Mouse (Mus musculus): ENCODE data around the gene Prkcb.

The Prkcb gene

DNA sequence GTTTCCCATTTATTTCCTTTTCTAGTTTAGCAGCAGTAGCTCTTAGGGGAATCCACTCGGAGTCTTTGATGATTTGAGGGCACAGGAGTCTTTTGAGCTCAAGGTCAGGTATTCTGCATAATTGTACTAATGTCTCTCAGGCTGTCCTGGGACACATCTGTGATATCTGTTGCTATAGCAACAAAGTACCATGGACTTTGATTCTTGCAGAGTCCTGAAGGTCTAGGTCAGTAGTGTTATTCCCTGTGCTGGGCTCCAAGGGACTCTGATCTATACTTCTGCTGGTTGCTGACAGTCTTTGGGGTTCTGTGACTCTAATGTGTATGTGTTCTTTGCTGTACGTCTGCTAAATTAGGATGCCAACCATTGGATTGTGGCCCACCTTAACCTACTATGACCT lies 171.5 kb downstream of the Prkcb start:
- no peak for DNase-seq (ENCODE audit: low spot score in 2 of 2)

DNA sequence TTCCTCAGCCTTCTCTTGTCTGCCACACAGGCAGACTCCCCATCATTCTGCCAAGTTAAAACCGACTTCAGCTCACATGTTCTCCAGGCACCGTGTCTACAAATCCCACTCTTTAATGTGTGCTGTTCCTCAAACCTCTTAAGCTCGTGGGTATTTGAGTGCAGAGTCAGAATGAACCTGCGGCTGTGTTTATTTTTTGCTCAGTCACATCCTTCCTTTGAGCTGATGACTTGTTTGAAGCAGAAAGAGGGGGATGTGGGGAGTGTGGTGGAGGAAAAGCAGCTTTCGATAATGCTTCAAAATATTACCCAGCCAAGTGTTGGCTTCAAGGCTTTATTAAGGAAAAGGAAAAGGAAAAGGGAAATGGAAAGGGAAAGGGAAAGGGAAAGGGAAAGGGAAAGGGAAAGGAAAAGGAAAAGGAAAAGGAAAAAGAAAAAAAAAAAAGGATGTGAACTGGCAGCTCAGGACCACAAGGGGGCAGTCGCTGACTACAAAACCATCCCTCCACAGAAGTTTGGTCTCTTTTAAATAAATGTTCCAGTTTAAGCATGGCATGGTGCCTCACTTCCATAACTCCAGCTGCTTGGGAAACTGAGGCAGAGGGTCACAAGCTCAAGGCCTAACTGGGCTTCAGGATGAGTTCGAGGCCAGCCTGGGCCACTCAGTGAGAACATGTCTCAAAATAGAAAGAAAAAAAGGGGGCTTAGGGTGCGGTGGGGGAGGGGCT lies 177.4 kb downstream of the Prkcb start:
- peak in 1 of 2 experiments; percentile 30 for DNase-seq (ENCODE audit: low spot score in 2 of 2)

DNA sequence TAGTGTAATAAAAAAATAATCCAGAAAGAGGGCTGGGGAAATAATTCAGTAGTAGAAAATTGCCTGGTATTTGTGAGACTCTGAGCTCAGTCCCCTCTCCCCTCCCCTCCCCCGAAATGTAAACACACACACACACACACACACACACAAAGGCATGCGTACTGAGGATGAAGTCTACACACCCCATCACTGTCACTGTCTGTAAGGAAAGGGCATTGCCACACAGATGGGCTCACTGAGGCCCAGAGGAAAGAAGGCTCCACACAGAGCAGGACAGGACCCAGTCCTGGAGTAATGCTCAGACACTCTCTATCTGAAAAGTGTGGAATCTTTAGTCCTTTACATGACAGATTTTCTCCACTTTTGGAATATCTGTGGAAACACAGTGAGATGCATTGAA lies 178.2 kb downstream of the Prkcb start:
- DNase-seq (ENCODE audit: low spot score in 2 of 2) = no peak

- no peak for DNase-seq (ENCODE audit: low spot score in 2 of 2)
Measured at GRCm38 (mm10) chr7:122467831-122468230, 179.3 kb downstream of the Prkcb start.

GRCm38 (mm10) chr7:122470370-122471280 lies 182.1 kb downstream of the Prkcb start:
- peak; percentile 18 to 67 for DNase-seq (ENCODE audit: low spot score in 2 of 2)

DNA sequence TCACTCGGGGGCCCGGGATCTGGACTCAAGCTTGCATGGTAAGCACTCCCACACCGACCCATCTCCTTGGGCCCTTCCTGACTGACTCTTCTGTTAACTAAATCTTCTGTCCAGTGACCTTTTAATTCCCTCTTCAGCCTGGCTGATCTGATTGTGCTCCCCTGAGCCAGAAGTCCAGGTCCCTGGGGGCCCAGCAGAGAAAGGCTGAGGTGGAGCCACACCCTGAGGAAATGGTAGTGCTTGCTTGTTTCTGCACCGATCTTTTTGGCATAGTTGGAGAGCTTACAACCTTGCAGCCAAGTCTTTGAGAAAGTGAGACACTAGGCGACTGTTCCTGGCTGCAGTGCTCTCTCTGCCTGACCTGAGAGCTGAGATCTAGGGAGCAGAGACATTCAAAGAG lies 183.7 kb downstream of the Prkcb start:
- DNase-seq (ENCODE audit: low spot score in 2 of 2) = no peak

DNA sequence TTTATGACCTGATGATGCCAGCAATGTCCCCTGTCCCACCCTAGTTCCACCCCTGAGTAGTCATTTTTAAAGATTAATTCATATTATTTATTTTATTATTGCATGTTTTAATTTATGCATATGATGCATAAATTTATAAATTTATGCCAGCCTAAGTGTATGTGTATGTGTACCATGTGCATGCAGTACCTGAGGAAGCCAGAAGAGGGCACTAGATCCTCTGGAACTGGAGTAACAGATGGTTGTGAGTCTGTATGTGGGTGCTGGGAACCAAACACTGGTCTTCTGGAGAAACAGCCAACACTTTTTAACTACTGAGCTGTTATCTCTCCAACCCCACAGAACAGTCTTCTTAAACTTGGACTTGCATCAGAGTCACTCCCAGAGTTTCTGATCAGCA lies 186.5 kb downstream of the Prkcb start:
- DNase-seq (ENCODE audit: low spot score in 2 of 2) = no peak

GRCm38 (mm10) chr7:122476697-122477096 lies 188.1 kb downstream of the Prkcb start:
- no peak for DNase-seq (ENCODE audit: low spot score in 2 of 2)

GRCm38 (mm10) chr7:122477118-122477517 lies 188.6 kb downstream of the Prkcb start:
- DNase-seq (ENCODE audit: low spot score in 2 of 2) = no peak

GRCm38 (mm10) chr7:122477566-122478564 lies 189.3 kb downstream of the Prkcb start:
- no peak for DNase-seq (ENCODE audit: low spot score in 2 of 2)

DNA sequence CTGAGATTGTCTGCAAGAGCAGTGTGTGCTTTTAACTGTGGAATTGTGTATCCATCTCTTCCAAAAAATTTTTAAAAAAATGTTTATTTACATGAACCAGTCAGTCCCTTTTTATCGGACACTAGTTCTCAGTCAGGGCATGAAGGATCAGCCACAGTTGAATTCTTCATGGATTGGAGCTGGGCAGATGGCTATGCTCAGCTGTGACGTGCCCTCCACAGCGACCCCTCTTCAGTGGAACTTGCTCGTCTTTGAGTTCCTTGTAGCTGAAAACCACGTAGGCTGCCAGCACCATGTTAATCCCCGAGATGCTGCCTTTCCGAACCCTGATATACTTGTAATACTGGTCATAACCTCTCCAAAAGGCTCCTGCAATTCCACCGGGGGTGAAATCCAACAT lies 195.4 kb downstream of the Prkcb start:
- no peak for DNase-seq (ENCODE audit: low spot score in 2 of 2)

GRCm38 (mm10) chr7:122487929-122488571 lies 199.5 kb downstream of the Prkcb start:
- no peak for DNase-seq (ENCODE audit: low spot score in 2 of 2)

DNA sequence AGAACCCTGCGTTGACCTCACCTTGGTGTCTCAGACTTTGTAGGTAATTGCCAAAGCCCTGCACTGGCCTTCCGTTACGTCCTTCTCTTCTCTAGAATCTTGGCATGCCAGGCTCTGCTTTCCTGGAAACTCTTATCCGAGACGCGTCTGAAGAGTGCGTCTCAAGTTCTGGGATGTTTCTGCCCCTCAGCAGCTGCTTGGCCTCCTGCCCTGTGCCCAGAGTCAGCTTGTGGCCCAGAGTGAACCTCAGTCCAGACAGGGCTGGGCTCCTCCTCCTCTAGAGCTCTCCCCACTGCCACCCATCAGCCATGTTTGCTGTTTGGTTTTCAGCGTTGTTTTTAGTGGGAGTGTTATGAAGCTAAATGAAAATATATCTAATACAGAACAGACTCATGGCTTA lies 203.5 kb downstream of the Prkcb start:
- no peak for DNase-seq (ENCODE audit: low spot score in 2 of 2)

DNA sequence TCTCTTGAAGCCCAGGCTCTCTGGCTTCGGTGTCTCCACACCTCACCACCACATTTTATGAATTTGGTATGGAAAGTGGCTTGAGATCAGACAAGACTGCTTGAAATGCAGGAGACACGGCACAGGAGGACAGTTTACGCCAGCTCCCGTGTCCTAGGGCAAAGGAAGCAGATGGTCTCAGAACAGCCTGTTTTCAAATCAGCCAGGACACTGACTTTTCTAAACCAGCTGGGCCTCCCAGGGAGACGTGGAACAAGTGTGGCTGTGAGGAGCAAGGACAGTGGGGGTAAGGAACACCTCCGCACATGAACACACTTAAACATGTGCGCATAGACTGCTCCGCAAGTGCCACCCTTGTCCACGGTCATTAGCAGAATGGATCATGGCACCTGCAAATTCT lies 204.4 kb downstream of the Prkcb start:
- DNase-seq (ENCODE audit: low spot score in 2 of 2) = no peak

- DNase-seq (ENCODE audit: low spot score in 2 of 2) = peak in 1 of 2 experiments; percentile 22
Measured at GRCm38 (mm10) chr7:122494088-122494487, 205.5 kb downstream of the Prkcb start.

DNA sequence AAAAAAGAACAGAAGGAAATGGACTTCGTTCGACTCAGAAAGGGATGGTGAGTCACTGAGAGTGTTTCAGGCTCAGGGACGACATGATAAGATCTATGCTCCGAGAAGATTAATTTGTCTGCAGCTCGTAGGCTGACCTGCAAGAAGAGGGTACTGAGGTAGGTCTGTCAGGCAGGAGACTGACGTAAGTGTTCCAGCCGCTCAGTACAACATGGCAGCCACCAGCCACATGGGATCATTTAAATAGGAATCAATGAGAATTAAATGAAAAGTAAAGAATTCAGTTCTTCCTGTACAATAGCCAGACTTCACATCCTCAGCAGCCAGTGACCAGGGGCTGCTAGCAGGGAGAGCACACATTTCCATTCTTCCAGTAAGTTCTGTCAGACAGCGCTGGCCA lies 209.0 kb downstream of the Prkcb start:
- no peak for DNase-seq (ENCODE audit: low spot score in 2 of 2)

- DNase-seq (ENCODE audit: low spot score in 2 of 2) = no peak
Measured at GRCm38 (mm10) chr7:122498461-122498860, 209.9 kb downstream of the Prkcb start.

DNA sequence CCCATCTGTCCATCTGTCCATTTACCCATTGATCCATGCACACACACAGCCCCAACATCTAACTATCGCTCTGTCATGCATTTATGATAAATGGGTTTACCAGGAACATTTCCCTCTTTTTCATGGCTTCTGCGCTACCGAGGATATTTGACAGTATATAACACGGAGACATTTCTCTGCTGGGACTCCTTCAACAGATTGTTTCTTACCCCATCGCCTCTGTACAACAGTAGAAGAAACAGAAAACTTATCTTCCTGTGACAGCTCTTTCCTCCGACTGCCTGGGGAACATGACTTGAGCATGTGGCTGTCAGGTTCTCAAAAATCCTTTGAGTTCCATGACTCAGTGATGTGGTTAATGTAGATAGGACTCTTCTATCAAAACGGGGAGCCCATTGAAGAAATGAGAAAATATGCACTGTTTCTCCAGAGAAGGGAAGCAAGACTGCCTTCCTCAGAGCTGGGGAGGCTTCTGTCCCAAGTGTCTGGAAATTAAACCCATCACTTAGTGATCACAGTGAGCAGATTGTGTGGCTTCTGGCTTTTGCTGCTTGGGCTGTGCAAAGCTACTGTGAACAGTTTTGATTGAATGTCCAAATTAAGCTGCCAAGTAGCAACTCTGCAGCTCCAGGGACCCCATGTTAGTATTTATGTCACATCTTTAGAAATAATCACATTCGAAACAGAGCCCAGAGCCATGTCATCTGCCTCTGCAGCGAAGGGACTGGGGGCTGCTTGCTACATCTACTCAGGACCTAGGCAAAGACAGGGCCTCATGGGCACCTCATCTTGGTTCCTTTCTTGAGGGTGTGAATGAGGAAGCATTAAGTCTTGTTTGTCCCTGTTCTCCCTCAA lies 211.4 kb downstream of the Prkcb start:
- no peak for DNase-seq (ENCODE audit: low spot score in 2 of 2)

DNA sequence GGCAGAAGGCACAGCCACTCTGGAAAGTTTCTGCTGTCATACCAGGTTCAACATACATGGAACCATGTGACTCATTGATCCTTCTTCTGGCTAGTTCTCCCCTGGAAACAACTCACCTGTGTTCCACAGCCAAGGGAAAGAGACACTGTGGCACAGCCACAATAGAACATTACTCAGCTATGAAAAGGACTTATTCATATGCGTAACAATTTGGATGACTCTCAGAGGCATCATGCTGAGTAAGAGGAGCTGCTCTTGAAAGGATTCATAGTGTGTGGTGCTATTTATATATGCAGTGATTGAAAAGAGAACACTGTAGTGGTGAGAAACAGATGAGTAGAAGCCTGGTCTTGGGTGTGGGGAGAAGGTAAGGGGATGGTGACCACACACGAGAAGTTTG lies 217.9 kb downstream of the Prkcb start:
- DNase-seq (ENCODE audit: low spot score in 2 of 2) = no peak

- no peak for DNase-seq (ENCODE audit: low spot score in 2 of 2)
Measured at GRCm38 (mm10) chr7:122509903-122510302, 221.4 kb downstream of the Prkcb start.

Data from spleen, postnatal 10 days (tissue).